Mouse (Mus musculus) heart, adult 11 months (tissue): ENCODE measurements around the gene Asic1.

Experiments used
- DNase-seq: peaks from one replicate; pipeline ENCODE4 v3.0.0; 2022

Asic1 gene

DNA sequence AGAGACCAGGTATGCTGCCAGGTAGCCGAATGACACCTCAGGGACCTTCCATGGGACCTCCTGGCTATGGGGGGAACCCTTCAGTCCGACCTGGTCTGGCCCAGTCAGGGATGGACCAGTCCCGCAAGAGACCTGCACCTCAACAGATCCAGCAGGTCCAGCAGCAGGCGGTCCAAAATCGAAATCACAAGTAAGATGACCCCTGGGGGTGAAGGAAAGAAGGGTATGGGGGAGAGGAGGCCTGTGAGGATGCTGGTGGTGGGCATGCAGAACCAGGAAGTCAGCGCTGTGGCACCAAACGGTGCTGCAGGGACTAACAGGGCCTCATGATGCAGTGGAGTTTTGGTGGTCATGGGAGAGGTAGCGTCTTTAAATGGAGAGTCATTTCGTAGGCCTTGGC lies 32.9 kb downstream of the Asic1 start:
- peak; percentile 94 for DNase-seq

GRCm38 (mm10) chr15:99703676-99704040 lies 33.5 kb downstream of the Asic1 start:
- no peak for DNase-seq

- DNase-seq: peak; percentile 93
Observed at GRCm38 (mm10) chr15:99704041-99704681, 34.0 kb downstream of the Asic1 start.

- DNase-seq: peak; percentile 97
Observed at GRCm38 (mm10) chr15:99704881-99705280, 34.7 kb downstream of the Asic1 start.

GRCm38 (mm10) chr15:99705440-99706048 lies 35.4 kb downstream of the Asic1 start, which contains the start of gene Gm17349:
Gene Gm17349 (minus strand): TSS chr15:99705490.
- peak; percentile 95 for DNase-seq

- no peak for DNase-seq
Observed at GRCm38 (mm10) chr15:99708176-99708575, 38.0 kb downstream of the Asic1 start.

- DNase-seq: no peak
Observed at GRCm38 (mm10) chr15:99710221-99711190, 40.3 kb downstream of the Asic1 start.

- DNase-seq: no peak
Observed at GRCm38 (mm10) chr15:99711491-99711890, 41.3 kb downstream of the Asic1 start.

DNA sequence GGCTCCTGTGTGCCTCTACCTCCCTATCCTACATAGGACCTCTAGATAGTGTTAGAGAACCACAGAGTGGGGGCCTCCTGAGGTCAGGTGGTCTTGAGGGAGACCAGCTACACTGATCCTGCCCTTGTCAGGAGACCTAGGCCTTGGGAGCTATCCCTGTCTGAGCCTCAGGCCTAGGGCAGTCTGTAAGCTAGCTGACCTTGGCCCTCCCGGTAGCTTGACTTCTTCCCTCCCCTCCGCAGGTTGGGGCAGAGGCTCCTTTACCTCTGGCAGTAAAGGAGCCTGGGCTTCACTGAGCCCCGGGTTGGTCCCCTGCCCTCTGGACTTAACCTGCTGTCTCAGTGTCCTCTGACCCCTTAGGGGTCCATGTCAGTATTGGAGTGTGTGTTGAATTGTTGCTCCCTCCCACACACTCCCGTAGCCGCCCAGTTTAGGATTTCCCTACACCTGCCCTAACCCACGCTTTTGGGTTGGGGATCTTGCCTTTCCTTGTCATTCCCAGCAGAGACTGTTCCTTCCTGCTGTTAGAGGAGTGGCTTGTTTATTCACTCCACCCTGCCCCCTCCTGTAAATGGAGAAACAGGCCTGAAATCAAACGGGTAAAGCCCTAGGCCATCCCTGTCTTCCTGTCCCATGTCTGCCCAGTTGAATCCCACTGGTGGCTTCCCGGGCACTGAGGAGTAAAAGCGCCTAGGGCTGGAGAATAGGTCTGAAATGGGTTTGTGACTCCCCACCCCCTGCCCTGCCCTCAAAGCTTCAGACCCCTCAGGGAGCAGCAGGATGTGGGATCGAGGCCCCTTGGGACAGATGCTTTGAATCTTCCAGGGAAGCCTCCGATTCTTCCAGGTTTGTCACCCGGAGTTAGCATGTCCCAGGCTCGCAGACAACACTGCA lies 42.7 kb downstream of the Asic1 start:
- DNase-seq: peak; percentile 90

DNA sequence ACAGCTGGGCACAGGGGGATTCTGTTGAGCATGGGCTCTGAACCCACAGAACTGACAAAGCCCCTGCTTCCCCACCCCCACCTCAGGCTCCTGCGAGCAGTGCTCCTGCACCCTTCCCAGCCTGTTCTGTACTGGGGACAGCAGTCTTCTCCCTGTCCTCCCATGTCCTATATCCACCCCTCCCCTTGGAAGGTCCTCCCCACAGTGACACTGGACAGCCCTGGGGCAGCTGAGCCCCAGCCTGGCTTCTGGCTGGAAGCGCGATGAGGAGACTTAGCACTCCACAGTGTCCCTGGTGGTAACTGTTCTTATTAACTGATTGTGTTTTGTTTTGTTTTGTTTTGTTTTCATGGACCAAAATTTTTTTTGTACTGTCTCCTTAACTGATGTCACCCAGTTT lies 43.4 kb downstream of the Asic1 start:
- peak; percentile 88 for DNase-seq

- peak; percentile 95 for DNase-seq
Observed at GRCm38 (mm10) chr15:99714206-99714605, 44.0 kb downstream of the Asic1 start.

GRCm38 (mm10) chr15:99714858-99715257 lies 44.7 kb downstream of the Asic1 start:
- peak; percentile 97 for DNase-seq

GRCm38 (mm10) chr15:99715361-99715865 lies 45.2 kb downstream of the Asic1 start:
- peak; percentile 93 for DNase-seq

GRCm38 (mm10) chr15:99715982-99716746 lies 46.0 kb downstream of the Asic1 start:
- DNase-seq: peak; percentile 91

DNA sequence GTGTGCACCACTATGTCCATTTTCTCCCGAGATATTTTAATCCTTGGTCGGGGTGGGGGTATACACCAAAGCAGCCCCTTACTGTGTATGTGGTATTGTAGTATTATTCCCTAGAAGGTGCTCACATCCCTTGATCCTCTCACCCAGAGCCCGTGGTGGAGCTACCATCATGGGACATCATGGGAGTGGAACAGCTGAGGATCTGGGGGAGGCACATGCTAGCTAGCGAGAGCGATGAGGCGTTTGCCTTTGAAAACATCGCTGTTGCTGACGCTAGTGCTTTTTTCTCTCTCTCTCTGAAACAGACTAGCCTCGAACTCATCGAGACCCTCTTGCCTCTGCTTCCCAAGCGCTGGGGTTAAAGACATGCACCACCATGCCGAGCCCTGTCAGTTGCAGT lies 46.6 kb downstream of the Asic1 start:
- DNase-seq: peak; percentile 85

DNA sequence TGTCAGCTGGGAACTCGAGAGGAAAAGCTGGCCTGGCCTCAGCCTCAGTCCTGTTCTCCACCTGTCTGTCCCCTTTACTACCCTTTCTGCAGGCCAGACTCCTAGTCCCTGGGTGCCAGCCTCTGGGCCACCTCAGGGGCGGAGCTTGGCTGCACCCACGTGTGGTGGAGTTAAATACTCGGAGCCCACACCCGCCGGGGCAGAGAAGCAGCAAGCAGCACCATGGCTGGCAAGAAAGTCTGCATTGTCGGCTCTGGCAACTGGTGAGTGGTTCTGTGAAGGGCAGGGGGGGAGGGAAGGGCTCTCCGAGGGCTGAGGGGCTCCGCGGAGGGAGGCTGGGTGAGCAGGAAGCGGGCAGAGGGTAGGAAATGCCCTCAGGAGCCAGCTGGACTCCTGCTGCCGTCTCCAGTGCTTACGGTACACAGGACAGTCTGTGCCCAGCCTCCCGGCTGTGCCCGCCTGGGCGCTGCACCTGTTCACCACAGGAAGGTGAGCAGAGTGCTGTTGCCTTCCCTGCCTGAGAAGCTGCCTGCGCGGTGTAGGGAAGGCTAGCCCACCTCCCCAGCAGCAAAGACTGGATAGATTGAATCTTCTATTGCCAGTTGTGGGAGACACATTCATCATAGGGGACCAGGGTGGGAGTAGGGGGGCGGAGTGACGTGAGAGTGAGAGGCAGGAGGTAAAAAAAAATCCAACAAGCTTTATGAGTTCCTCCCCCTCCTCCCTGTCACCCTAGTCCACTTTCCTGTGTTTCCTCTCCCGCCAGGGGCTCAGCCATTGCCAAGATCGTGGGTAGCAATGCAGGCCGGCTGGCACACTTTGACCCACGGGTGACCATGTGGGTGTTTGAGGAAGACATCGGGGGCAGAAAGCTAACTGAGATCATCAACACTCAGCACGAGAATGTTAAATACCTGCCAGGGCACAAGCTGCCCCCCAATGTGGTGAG lies 47.5 kb downstream of the Asic1 start, which contains the start of gene Gpd1:
TSS of gene Gpd1 (plus strand) at position 130 of the 949 bp plus-strand sequence.
- peak; percentile 96 for DNase-seq

DNA sequence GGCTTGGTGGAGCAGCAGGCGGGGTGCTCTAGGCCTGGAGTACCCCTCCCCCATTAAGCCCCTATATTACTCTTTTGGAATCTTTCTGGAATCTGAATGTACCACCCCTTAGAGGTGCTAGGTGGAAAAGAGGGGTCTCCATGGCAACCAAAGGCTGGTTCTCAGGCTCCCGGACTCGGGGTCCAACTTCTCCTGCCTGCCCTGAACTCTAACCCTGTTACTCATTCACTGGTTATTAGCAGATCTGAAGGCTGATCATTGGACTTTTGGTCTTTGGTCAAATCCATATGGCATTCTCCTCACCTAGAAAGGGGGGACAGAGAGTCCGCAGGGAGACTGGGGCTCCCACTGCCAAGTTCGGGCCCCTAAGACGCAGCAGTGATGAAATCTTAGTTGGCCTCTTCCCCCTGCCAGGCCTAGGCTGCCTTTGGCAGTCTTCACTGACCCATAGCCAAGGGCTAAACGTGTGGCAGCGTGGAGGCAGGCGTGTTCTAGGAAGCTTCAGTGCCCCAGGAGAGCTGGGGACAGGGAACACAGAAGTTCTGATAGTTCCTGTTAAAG lies 48.4 kb downstream of the Asic1 start:
- peak; percentile 90 for DNase-seq

DNA sequence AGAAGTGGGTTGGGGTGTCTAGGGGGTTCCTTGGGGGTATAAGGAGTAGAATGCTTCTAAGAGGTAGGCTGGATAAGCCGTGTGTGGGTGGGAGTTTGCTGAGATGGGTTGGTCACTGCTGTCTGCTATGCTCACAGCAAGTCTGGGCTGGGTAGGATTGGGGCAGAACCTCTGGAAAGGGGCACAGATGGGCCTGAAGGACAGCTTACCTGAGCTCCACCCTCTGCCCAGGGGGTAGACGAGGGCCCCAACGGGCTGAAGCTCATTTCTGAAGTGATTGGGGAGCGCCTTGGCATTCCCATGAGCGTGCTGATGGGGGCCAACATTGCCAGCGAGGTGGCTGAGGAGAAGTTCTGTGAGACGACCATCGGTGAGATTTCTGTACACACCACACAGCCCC lies 49.7 kb downstream of the Asic1 start:
- DNase-seq: no peak

DNA sequence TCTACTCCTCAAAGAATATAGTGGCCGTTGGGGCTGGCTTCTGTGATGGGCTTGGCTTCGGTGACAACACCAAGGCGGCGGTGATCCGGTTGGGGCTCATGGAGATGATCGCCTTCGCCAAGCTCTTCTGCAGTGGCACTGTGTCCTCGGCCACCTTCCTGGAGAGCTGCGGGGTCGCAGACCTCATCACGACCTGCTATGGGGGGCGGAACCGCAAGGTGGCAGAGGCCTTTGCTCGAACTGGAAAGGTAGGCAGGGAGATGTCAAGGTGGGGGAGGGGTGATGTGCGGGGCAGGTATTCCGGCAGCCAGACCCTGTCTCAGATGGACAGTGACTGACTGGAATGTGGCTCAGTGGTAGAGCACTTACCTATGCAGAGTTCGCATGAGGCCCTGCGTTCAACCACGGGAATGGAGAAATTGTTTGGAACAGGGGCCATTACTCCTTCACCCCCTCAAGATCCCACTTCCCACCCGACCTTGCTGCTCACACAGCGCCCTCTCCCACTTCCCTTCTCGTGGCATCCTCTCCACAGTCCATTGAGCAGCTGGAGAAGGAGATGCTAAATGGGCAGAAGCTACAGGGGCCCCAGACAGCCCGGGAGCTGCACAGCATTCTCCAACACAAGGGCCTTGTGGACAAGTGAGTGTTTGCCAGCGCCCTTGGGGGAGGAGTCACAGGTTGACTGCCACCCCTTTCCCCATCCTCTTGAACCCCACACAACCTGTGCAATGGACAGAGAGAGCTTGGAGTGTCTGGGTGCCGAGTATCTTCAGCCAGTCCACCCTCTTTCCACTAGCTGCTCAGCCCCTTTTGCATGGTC lies 52.0 kb downstream of the Asic1 start:
- peak; percentile 93 for DNase-seq
